16 mouse cellular contexts compared by ENCODE assay signal in genomic region chr19:10054361-10055075, GRCm38 (mm10).
"Had no signal": no experiment of that assay in that cellular context is flagged by ENCODE, and none has a peak within 500 bp of the region (broad histone marks: within the 10 kb centered on the region; RNA-seq: fewer than 3 reads in every experiment).

No protein-coding gene starts in this region.

- H3K4me3 ChIP-seq: intestine, embryonic 15.5 days; kidney, embryonic 15.5 days; left cerebral cortex, adult 2 months; limb, embryonic 10.5 days; megakaryocyte, embryonic 14.5 days; midbrain, embryonic 15.5 days; neural tube, embryonic 13.5 days had no signal

- H3K9me3 ChIP-seq: intestine, embryonic 15.5 days; kidney, embryonic 15.5 days; limb, embryonic 10.5 days; megakaryocyte, embryonic 14.5 days; midbrain, embryonic 15.5 days; neural tube, embryonic 13.5 days had no signal

- H3K4me2 ChIP-seq: intestine, embryonic 15.5 days; kidney, embryonic 15.5 days; midbrain, embryonic 11.5 days; midbrain, embryonic 15.5 days; neural tube, embryonic 13.5 days had no signal

- H3K27me3 ChIP-seq: intestine, embryonic 15.5 days; kidney, embryonic 15.5 days; megakaryocyte, embryonic 14.5 days; midbrain, embryonic 15.5 days; neural tube, embryonic 13.5 days had no signal

- H3K4me1 ChIP-seq: midbrain, embryonic 15.5 days; neural tube, embryonic 13.5 days had no signal

- DNase-seq: kidney, adult 2 months; kidney, postnatal 14 days; retina, postnatal 1 day; right cerebral cortex, postnatal 4 days; spleen, adult 18-20 months; thymus, postnatal 36 days had no signal

- H3K27ac ChIP-seq: intestine, embryonic 15.5 days; kidney, embryonic 15.5 days; left cerebral cortex, adult 2 months; limb, embryonic 10.5 days; liver, embryonic 14.5 days; macrophage; midbrain, embryonic 15.5 days; neural tube, embryonic 13.5 days had no signal

- ATAC-seq: intestine, embryonic 15.5 days; midbrain, embryonic 15.5 days had no signal

- H3K9ac ChIP-seq: intestine, embryonic 15.5 days; kidney, embryonic 15.5 days; liver, embryonic 14.5 days; midbrain, embryonic 15.5 days; neural tube, embryonic 13.5 days had no signal
